Mouse (Mus musculus) olfactory bulb, adult 2 months (tissue): ENCODE data around the gene Cpn2.

Experiments
- CTCF ChIP-seq: fragments of 200-500 bp; IDR thresholded peaks from 2 replicates; pipeline ENCODE4 v1.5.1; 2012; ENCODE audit warnings: low read depth, mild to moderate bottlenecking, low read length, moderate library complexity; ENCODE audit not compliant: insufficient read depth
- POLR2A ChIP-seq: fragments of 200-500 bp; IDR thresholded peaks from 2 replicates; pipeline ENCODE4 v1.6.1; 2012; ENCODE audit warnings: mild to moderate bottlenecking, low read depth, low read length, moderate library complexity; ENCODE audit not compliant: insufficient read depth

DNA sequence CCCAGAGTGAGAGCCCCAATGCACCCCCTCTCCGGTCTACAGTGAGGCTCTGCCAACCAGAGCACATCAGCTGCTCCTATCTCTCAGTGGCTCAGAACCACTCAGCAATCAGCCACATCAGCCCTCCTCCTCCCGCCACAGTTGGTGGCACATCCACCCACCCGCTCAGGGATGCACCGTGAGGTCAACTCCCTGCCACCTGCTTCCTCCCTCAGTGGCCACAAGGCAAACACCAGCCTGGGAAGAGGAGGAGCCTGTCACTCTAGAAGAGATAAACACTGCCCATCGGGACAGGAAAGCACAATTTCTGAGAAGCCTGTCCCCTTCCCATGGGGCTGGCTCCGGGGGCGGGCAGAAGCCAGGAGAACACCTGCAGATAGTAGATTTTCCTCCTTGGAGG lies 39.9 kb downstream of the Cpn2 start:
- TF ChIP-seq POLR2A (no peak), CTCF (no peak)
